In genomic region chr5:147050816-147051499, GRCm38 (mm10) we compare ENCODE assay signal across 13 mouse cellular contexts. TPM values are rescaled to one million over a fixed set of nuclear protein-coding genes. Genes with fewer than 3 reads are reported as not detected.
A peak's percentile ranks its signal among the peaks of the same experiment; 100 is the strongest.
DNase-seq lines count a peak whose midpoint lies in the region; ATAC-seq and TF ChIP-seq lines count a peak whose summit lies in the region.
"Had no signal": no experiment of that assay in that cellular context is flagged by ENCODE, and none has a peak within 500 bp of the region (broad histone marks: within the 10 kb centered on the region; RNA-seq: fewer than 3 reads in every experiment).

No protein-coding gene starts in this region.

- peaks cover 39% of the 10 kb centered on the region for H3K4me1 ChIP-seq in heart, embryonic 15.5 days (replicated peaks)
- H3K4me1 ChIP-seq in testis, adult 2 months (ENCODE audit: control insufficient read depth, insufficient read depth, low read length), result no peaks in the 10 kb centered on the region
- H3K4me1 ChIP-seq in liver, embryonic 11.5 days (replicated peaks; ENCODE audit: control insufficient read depth, insufficient read depth, low read length), result peaks cover 19% of the 10 kb centered on the region
- peaks cover 7% of the 10 kb centered on the region for H3K4me1 ChIP-seq in forebrain, embryonic 15.5 days

- H3K27ac ChIP-seq in heart, embryonic 15.5 days, result no peak overlapping the region
- H3K27ac ChIP-seq in testis, adult 2 months (ENCODE audit: control insufficient read depth, insufficient read depth, low read depth, low read length), result peak overlapping the region; percentile 19; the same call in 1 of the 2 replicates
- no peak overlapping the region for H3K27ac ChIP-seq in liver, embryonic 11.5 days (ENCODE audit: low read depth, low read length)
- no peak overlapping the region for H3K27ac ChIP-seq in forebrain, embryonic 15.5 days (replicated peaks)
- H3K27ac ChIP-seq: hindbrain, embryonic 14.5 days; limb, embryonic 15.5 days had no signal

- H3K27me3 ChIP-seq in heart, embryonic 15.5 days, result no peaks in the 10 kb centered on the region
- H3K27me3 ChIP-seq in testis, adult 2 months (ENCODE audit: control insufficient read depth, insufficient read depth, low read length), result no peaks in the 10 kb centered on the region
- no peaks in the 10 kb centered on the region for H3K27me3 ChIP-seq in liver, embryonic 11.5 days (replicated peaks; ENCODE audit: control insufficient read depth, insufficient read depth, low read length)
- no peaks in the 10 kb centered on the region for H3K27me3 ChIP-seq in forebrain, embryonic 15.5 days
- H3K27me3 ChIP-seq: limb, embryonic 15.5 days had no signal

- H3K9ac ChIP-seq in heart, embryonic 15.5 days, result 0 out of 2 replicates have a peak overlapping the region, but pooled peaks have one; percentile 5
- no peak overlapping the region for H3K9ac ChIP-seq in liver, embryonic 11.5 days (ENCODE audit: low read depth, low read length)
- H3K9ac ChIP-seq in forebrain, embryonic 15.5 days (replicated peaks), result no peak overlapping the region
- H3K9ac ChIP-seq: hindbrain, embryonic 14.5 days; limb, embryonic 15.5 days had no signal

- TF ChIP-seq POLR2A in testis, adult 2 months (IDR thresholded peaks at IDR 0.05; ENCODE audit: control insufficient read depth, low read depth, low read length), result no peak

- TF ChIP-seq CTCF in testis, adult 2 months (IDR thresholded peaks at IDR 0.05; ENCODE audit: control insufficient read depth, insufficient read depth, insufficient replicate concordance, low read depth, low read length), result no peak

- H3K36me3 ChIP-seq in heart, embryonic 15.5 days, result no peaks in the 10 kb centered on the region
- H3K36me3 ChIP-seq in testis, adult 2 months (ENCODE audit: control insufficient read depth, insufficient read depth, low read length), result no peaks in the 10 kb centered on the region
- H3K36me3 ChIP-seq in liver, embryonic 11.5 days (ENCODE audit: control insufficient read depth, insufficient read depth, low read length), result no peaks in the 10 kb centered on the region
- no peaks in the 10 kb centered on the region for H3K36me3 ChIP-seq in forebrain, embryonic 15.5 days
- H3K36me3 ChIP-seq: limb, embryonic 15.5 days had no signal

- ATAC-seq in heart, embryonic 15.5 days (replicated peaks; ENCODE audit: insufficient number of reproducible peaks, insufficient read depth, low FRiP score, low read depth), result no peak
- ATAC-seq in liver, embryonic 11.5 days (replicated peaks; ENCODE audit: low FRiP score), result no peak
- no peak for ATAC-seq in forebrain, embryonic 15.5 days (replicated peaks)

- H3K4me2 ChIP-seq in heart, embryonic 15.5 days, result peak overlapping the region; percentile 31
- H3K4me2 ChIP-seq in liver, embryonic 11.5 days, result 0 out of 2 replicates have a peak overlapping the region, but pooled peaks have one; percentile 3
- no peak overlapping the region for H3K4me2 ChIP-seq in forebrain, embryonic 15.5 days (replicated peaks)
- H3K4me2 ChIP-seq: limb, embryonic 15.5 days had no signal

- WGBS in heart, embryonic 15.5 days, result 58% methylated on average over 13 of the region's 13 CpGs
- WGBS in liver, embryonic 11.5 days, result 72% methylated on average over 13 of the region's 13 CpGs
- WGBS in forebrain, embryonic 15.5 days, result 72% methylated on average over 13 of the region's 13 CpGs

- no peak for DNase-seq in heart, adult 9 months (ENCODE audit: low spot score in 2 of 2)
- DNase-seq in testis, postnatal 10 days (ENCODE audit: low spot score), result no peak
- DNase-seq in liver, embryonic 11.5 days (ENCODE audit: low spot score), result no peak
- no peak for DNase-seq in layer of hippocampus, adult 18-20 months (ENCODE audit: low spot score in 2 of 2)
- no peak for DNase-seq in urinary bladder, postnatal 36 days (ENCODE audit: low spot score in 2 of 2)
- DNase-seq: cerebellum, adult 9-10 months; right cerebral cortex, adult 18-20 months had no signal

- no peaks in the 10 kb centered on the region for H3K9me3 ChIP-seq in heart, embryonic 15.5 days (replicated peaks)
- H3K9me3 ChIP-seq in liver, embryonic 11.5 days (ENCODE audit: control insufficient read depth, low read length), result no peaks in the 10 kb centered on the region
- no peaks in the 10 kb centered on the region for H3K9me3 ChIP-seq in forebrain, embryonic 15.5 days
- H3K9me3 ChIP-seq: limb, embryonic 15.5 days had no signal

- H3K4me3 ChIP-seq in heart, embryonic 15.5 days, result no peak overlapping the region
- no peak overlapping the region for H3K4me3 ChIP-seq in testis, adult 2 months (ENCODE audit: control insufficient read depth, low read depth, low read length)
- H3K4me3 ChIP-seq in liver, embryonic 11.5 days (ENCODE audit: low read depth, low read length), result no peak overlapping the region
- H3K4me3 ChIP-seq in forebrain, embryonic 15.5 days, result no peak overlapping the region
- H3K4me3 ChIP-seq: erythroblast, embryonic 14.5 days; limb, embryonic 15.5 days had no signal

RNA-seq across cellular contexts. Expression of gene Lnx2, which starts 25.4 kb away (rescaled TPM):
- 11.2 and 14.2 TPM in 2 replicates for polyA plus RNA-seq in heart, embryonic 15.5 days (2015; fragmentation: Nextera tagmentation; extraction: Ambion mirVana)
- polyA plus RNA-seq in testis, adult 2 months (2012; rRNA removed), result 9.5 and 10.8 TPM in 2 replicates
- polyA plus RNA-seq in liver, embryonic 11.5 days (2014; fragmentation: Nextera tagmentation; extraction: Ambion mirVana), result 13.3 and 13.7 TPM in 2 replicates
- 9.9 and 10.8 TPM in 2 replicates for polyA plus RNA-seq in forebrain, embryonic 15.5 days (2015; fragmentation: Nextera tagmentation; extraction: Ambion mirVana)
- total RNA-seq in layer of hippocampus, adult 18-20 months (2021), result 1 to 10 TPM; 5.8 to 5.9 TPM

RNA-seq across cellular contexts. Expression of gene Polr1d, which starts 25.9 kb away (rescaled TPM):
- polyA plus RNA-seq in heart, embryonic 15.5 days (2015; fragmentation: Nextera tagmentation; extraction: Ambion mirVana), result 84.3 and 85.2 TPM in 2 replicates
- 136 and 138 TPM in 2 replicates for polyA plus RNA-seq in testis, adult 2 months (2012; rRNA removed)
- polyA plus RNA-seq in liver, embryonic 11.5 days (2014; fragmentation: Nextera tagmentation; extraction: Ambion mirVana), result 180 and 182 TPM in 2 replicates
- polyA plus RNA-seq in forebrain, embryonic 15.5 days (2015; fragmentation: Nextera tagmentation; extraction: Ambion mirVana), result 114 TPM in 2 replicates
- 10 to 100 TPM; 64.6 to 69.8 TPM for total RNA-seq in layer of hippocampus, adult 18-20 months (2021)
